Mouse (Mus musculus) Muller cell, postnatal 12 days (primary cell): ENCODE results near the gene Tmem52.
"Not testable (repeated sequence)": the region's sequence is repeated elsewhere in the genome, so short reads cannot be mapped to it uniquely, and the experiment has no call there.

Experiments
- DNase-seq: peaks from one replicate; pipeline ENCODE4 v3.0.0-alpha.2; 2015; ENCODE audit errors: inconsistent ontology term

Tmem52 gene

GRCm38 (mm10) chr4:155471406-155471805, 2.5 kb downstream of the Tmem52 start:
- no peak for DNase-seq

GRCm38 (mm10) chr4:155472716-155473290, 3.9 kb downstream of the Tmem52 start:
- DNase-seq: peak; percentile 20

- DNase-seq: peak; percentile 50
Measured at GRCm38 (mm10) chr4:155473319-155473718, 4.4 kb downstream of the Tmem52 start.

- DNase-seq: not testable (repeated sequence)
Measured at GRCm38 (mm10) chr4:155473796-155474195, 4.9 kb downstream of the Tmem52 start.

GRCm38 (mm10) chr4:155481381-155482124, 12.6 kb downstream of the Tmem52 start:
- DNase-seq: peak; percentile 85

- no peak for DNase-seq
Measured at GRCm38 (mm10) chr4:155482125-155482480, 13.2 kb downstream of the Tmem52 start.

GRCm38 (mm10) chr4:155482733-155483540, 14.0 kb downstream of the Tmem52 start:
- no peak for DNase-seq

- no peak for DNase-seq
Measured at GRCm38 (mm10) chr4:155485521-155485920, 16.6 kb downstream of the Tmem52 start.

- peak; percentile 11 for DNase-seq
Measured at GRCm38 (mm10) chr4:155487746-155488145, 18.8 kb downstream of the Tmem52 start.

GRCm38 (mm10) chr4:155488232-155489025, 19.5 kb downstream of the Tmem52 start:
- DNase-seq: peak; percentile 83

GRCm38 (mm10) chr4:155489101-155489970, 20.4 kb downstream of the Tmem52 start:
- DNase-seq: no peak

GRCm38 (mm10) chr4:155490456-155490855, 21.5 kb downstream of the Tmem52 start:
- no peak for DNase-seq

GRCm38 (mm10) chr4:155490990-155491504, 22.1 kb downstream of the Tmem52 start, which contains the start of gene Gnb1:
TSS of gene Gnb1 (plus strand) at chr4:155491361.
- DNase-seq: peak; percentile 95

- no peak for DNase-seq
Measured at GRCm38 (mm10) chr4:155491529-155492130, 22.7 kb downstream of the Tmem52 start.

GRCm38 (mm10) chr4:155492131-155492633, 23.3 kb downstream of the Tmem52 start:
- peak; percentile 65 for DNase-seq

- DNase-seq: no peak
Measured at GRCm38 (mm10) chr4:155494891-155495290, 26.0 kb downstream of the Tmem52 start.

GRCm38 (mm10) chr4:155497963-155498362, 29.0 kb downstream of the Tmem52 start:
- DNase-seq: no peak

- no peak for DNase-seq
Measured at GRCm38 (mm10) chr4:155501126-155501525, 32.2 kb downstream of the Tmem52 start.

- no peak for DNase-seq
Measured at GRCm38 (mm10) chr4:155505067-155505466, 36.2 kb downstream of the Tmem52 start.
